Mouse (Mus musculus) cerebellum, adult 2 months (tissue): ENCODE results near the gene Cygb. TPM values are rescaled to one million over a fixed set of nuclear protein-coding genes. Genes with fewer than 3 reads are reported as not detected.

ENCODE experiments used
- DNase-seq, 2 experiments: peaks; one replicate each; pipeline ENCODE4 v3.0.0; 2021
- H3K27ac ChIP-seq: fragments of 200-500 bp; 2 replicates; pipeline ENCODE4 v1.5.1; 2012; ENCODE audit warnings: low read length, control low read depth, inconsistent platforms; ENCODE audit not compliant: insufficient read depth
- H3K27me3 ChIP-seq: fragments of 200-500 bp; 2 replicates; pipeline ENCODE4 v1.6.1; 2012; ENCODE audit warnings: inconsistent platforms, mild to moderate bottlenecking, low read length, moderate library complexity; ENCODE audit not compliant: control insufficient read depth, insufficient read depth
- H3K4me1 ChIP-seq: fragments of 200-500 bp; 2 replicates; pipeline ENCODE4 v1.6.1; 2011; ENCODE audit warnings: low read length; ENCODE audit not compliant: control insufficient read depth, insufficient read depth
- H3K4me3 ChIP-seq: fragments of 200-500 bp; replicated peaks from 2 replicates; pipeline ENCODE3; 2011; ENCODE audit warnings: mild to moderate bottlenecking, low read depth, low read length, control low read depth; ENCODE audit not compliant: insufficient read depth
- CTCF ChIP-seq: fragments of 200-500 bp; IDR thresholded peaks from 2 replicates; pipeline ENCODE4 v1.5.1; 2011; ENCODE audit warnings: low read depth, mild to moderate bottlenecking, control low read depth, low read length, moderate library complexity, borderline replicate concordance; ENCODE audit not compliant: insufficient read depth
- POLR2A ChIP-seq: fragments of 200-500 bp; IDR thresholded peaks from 2 replicates; pipeline ENCODE4 v1.6.1; 2011; ENCODE audit warnings: low read length, control low read depth, borderline replicate concordance; ENCODE audit not compliant: insufficient read depth
- WGBS: fragments of 180-500 bp; shearing (Covaris S2); methylation state at CpG from one replicate; pipeline ENCODE4 v1.1.7; 2018; 5-methylcytosine and 5-hydroxymethylcytosine counted together
- polyA plus RNA-seq: library from polyadenylated mRNA; depleted of rRNA; stranded (reverse); fragments of >200 nt; gene quantifications from 2 replicates; pipeline ENCODE4 v1.2.3, GENCODE M21; 2012

Gene Cygb
- polyA plus RNA-seq, 1 experiment: 113 TPM

DNA sequence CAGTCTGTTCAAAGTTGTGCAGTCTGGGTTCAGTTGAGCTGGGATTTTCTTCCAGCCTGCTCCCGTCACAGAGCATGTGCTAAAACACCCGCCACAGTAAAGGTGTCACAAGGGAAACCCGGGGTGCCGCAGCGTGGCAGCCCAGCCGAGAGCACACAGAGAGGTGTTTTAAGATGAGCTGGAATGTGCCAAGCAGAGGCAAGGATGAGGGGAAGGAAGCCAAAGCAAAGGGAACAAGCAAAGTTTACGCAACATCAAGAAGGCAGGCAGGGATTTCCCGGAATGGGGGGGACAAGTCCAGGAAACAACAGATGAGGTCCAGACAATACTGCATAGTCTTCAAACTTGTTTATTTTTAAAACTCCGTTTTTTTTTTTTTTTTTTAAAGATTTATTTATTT lies 12.5 kb upstream of the Cygb start:
- Histone ChIP-seq H3K27me3 (no peaks in the 10 kb centered on the region), H3K27ac (no peak overlapping the region), H3K4me1 (peaks cover 18% of the 10 kb centered on the region), H3K4me3 (no peak overlapping the region)
- TF ChIP-seq POLR2A (no peak), CTCF (no peak)
- WGBS: 81% methylated on average over 9 of the region's 9 CpGs
- DNase-seq: no peak

DNA sequence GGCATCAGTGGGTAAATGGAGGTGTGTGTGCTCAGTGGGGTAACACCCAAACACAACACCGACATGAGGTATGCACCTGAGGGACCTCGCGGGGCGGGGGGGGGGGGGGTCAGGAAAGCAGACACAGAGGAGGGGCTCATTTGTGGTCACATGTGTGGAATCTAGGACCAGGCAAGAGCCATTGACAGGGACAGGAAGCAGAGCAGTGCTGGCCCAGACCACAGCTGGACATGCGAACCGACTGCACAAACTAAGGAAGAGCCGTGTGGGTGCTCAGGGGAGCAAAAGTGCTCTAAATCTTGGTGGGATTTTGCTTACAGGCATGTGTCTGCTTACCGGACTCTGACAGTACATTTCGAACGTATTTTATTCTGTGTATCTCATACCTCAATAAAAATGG lies 11.2 kb upstream of the Cygb start:
- TF ChIP-seq POLR2A (no peak), CTCF (no peak)
- Histone ChIP-seq H3K4me1 (peaks cover 29% of the 10 kb centered on the region), H3K27me3 (no peaks in the 10 kb centered on the region), H3K4me3 (no peak overlapping the region), H3K27ac (no peak overlapping the region)
- DNase-seq: no peak
- 90% methylated on average over 10 of the region's 10 CpGs for whole genome bisulfite sequencing

DNA sequence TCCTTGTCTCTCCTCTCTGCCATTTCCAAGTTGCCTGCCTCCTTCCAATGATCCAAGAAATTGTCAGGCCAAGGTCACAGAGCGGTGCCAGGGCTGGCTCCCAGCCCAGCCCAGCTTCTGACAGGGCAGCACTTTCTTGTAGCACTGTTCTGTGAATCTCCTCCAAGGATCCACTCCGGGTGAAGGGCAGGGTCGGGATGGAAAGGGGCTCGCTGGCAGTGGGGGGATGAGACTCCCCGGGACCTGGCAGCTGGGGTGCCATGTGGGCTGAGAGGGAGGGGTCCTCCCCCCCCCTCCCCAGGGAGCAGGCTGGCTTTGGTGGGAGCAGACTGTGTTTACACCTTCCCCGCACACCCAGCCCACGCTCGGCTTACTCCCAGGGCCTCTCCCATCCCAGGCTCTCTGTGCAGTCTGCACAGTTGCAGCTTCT lies 7.8 kb upstream of the Cygb start:
- DNase-seq: peak; percentile 64 to 70

DNA sequence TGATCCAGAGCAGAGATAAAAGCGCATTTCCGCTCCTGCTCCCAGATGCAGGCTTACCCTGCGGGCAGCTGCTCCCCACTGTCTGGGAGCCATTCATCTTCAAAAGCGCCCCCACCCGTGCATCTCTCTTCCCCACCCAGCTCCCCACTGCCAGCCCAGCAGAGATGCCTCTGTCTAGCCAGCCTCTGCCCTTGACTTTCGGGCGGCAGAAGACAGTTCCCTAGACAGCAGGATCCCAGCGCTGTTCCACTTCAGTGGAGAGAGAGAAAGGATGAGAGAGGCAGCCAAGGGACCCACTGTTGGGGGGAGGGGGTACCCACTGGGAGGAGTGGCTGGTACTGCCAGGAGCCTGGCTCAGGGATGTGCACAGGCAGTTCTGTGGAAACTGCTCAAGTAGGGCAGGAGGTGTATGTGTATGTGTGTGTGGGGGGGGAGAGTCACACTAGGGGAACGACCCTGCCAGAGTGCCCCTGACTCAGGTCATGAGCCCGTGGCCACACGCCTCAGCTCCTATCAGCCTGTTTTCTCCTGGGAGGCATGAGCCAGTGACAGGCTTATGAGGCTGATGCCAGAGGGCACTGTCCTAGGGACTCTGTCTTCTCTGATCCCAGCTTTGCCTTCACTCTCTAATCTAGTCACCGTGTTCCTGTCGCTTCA lies 7.3 kb upstream of the Cygb start:
- TF ChIP-seq POLR2A: no peak
- TF ChIP-seq CTCF: no peak
- Histone ChIP-seq H3K4me3 (no peak overlapping the region), H3K4me1 (peaks cover 44% of the 10 kb centered on the region), H3K27me3 (no peaks in the 10 kb centered on the region), H3K27ac (peak overlapping the region; percentile 88)
- DNase-seq: peak in 1 of 2 experiments; percentile 56
- 15% methylated on average over 13 of the region's 13 CpGs for WGBS

More for the DNA sequence above, 7.8 kb upstream of the Cygb start:
- Histone ChIP-seq H3K4me3 (no peak overlapping the region), H3K4me1 (peaks cover 41% of the 10 kb centered on the region), H3K27ac (peak overlapping the region; percentile 88), H3K27me3 (no peaks in the 10 kb centered on the region)
- 5% methylated on average over 8 of the region's 8 CpGs for WGBS
- TF ChIP-seq POLR2A (no peak), CTCF (no peak)

DNA sequence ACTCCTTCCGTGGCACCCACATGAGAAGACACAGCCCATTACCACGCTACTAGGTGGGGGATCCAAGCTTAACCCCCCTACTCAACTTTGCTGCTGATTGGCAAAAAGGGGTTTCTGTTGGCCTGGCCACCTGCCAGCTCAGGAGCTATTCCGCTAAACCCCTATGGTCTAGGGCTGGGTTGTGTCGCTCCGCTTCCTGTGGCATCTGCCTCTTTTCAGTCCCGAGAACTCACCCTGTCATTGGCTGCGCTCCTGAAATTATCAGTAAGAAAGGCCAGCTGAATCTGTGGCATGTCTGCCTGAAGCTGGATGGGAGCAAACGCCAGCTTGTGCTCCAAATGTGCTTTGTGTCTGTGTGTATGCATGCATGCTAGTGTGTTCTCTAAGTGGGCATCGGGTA lies 6.1 kb upstream of the Cygb start:
- Histone ChIP-seq H3K27me3 (no peaks in the 10 kb centered on the region), H3K4me3 (no peak overlapping the region), H3K27ac (no peak overlapping the region), H3K4me1 (peaks cover 52% of the 10 kb centered on the region)
- no peak for TF ChIP-seq POLR2A
- no peak for TF ChIP-seq CTCF
- no peak for DNase-seq
- WGBS: 26% methylated on average over 9 of the region's 9 CpGs

DNA sequence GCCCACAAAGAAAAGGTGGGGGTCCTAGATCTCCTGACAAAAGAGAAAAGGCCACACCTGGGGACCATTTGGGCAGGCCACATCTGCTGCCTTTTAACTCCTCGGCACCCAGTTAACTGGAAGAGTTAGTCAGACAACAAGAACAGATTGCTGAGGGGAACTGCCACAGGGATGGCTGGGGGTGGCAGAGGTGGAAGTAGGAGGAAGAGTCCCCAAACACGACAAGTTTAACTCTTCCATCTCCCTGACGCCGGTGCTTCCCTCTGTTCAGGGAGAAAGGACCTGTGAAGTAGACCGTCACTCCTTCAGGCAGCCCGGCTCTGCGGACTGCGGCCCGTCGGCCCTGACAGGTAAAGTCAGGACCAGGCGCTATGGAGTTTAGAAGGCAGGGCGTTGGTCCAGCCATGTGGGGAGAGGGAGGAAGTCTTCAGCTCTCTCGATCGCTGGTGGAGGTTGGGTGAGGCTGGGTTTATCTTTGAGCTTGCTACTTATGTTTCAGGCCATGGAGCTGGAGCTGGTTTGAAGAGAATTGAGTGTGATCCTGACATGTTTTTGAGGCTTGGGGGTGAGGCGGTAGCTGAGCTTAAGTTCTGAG lies 5.0 kb upstream of the Cygb start:
- TF ChIP-seq CTCF: no peak
- no peak overlapping the region for H3K4me3 ChIP-seq
- no peak overlapping the region for H3K27ac ChIP-seq
- peaks cover 61% of the 10 kb centered on the region for H3K4me1 ChIP-seq
- 87% methylated on average over 15 of the region's 15 CpGs for WGBS
- no peak for DNase-seq
- H3K27me3 ChIP-seq: no peaks in the 10 kb centered on the region

DNA sequence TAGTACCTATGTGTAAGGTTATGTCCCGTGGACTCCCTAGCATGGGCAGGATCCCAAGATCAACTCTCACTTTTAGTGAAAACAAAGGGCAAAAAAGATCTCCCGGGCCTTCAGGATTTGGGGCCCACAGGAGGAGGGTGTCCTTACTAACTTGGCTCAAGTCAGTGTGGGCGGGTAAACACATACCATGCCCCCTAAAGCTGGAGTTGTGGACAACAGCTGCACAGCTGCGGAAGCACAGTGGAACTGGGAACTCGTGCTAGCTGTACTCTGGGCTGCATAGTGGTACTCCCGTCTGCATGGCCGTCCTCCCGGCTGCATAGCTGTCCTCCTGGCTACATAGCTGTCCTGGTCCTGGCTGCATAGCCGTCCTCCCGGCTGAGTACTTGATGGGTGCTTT lies 4.1 kb upstream of the Cygb start:
- Histone ChIP-seq H3K27ac (no peak overlapping the region), H3K4me3 (no peak overlapping the region), H3K27me3 (no peaks in the 10 kb centered on the region), H3K4me1 (peaks cover 59% of the 10 kb centered on the region)
- DNase-seq: peak in 1 of 2 experiments; percentile 49
- TF ChIP-seq POLR2A (no peak), CTCF (no peak)
- WGBS: 52% methylated on average over 10 of the region's 10 CpGs
